Mouse (Mus musculus) kidney, embryonic 16.5 days (tissue): ENCODE results near the gene Pcdh7. TPM values are rescaled to one million over a fixed set of nuclear protein-coding genes. Genes with fewer than 3 reads are reported as not detected.

Experiments used
- ATAC-seq: fragments of 200-750 bp; cut with Nextera tagmentation; 2 replicates; pipeline ENCODE4 v1.8.0; 2017; ENCODE audit warnings: moderate TSS enrichment; ENCODE audit not compliant: low FRiP score, low TSS enrichment
- H3K27ac ChIP-seq: fragments of 300-500 bp; sonication (generic); 2 replicates; pipeline ENCODE4 v1.5.1; 2014; ENCODE audit warnings: low read length
- H3K27me3 ChIP-seq: fragments of 300-500 bp; sonication (generic); 2 replicates; pipeline ENCODE4 v1.6.1; 2014; ENCODE audit warnings: low read length, control low read depth, mixed read lengths; ENCODE audit not compliant: insufficient read depth
- H3K36me3 ChIP-seq: fragments of 300-500 bp; sonication (generic); 2 replicates; pipeline ENCODE4 v1.6.1; 2014; ENCODE audit warnings: low read length, control low read depth, mixed read lengths; ENCODE audit not compliant: insufficient read depth
- H3K4me1 ChIP-seq: fragments of 300-500 bp; sonication (generic); 2 replicates; pipeline ENCODE4 v1.6.1; 2014; ENCODE audit warnings: low read length, control low read depth, mixed read lengths; ENCODE audit not compliant: insufficient read depth
- H3K4me2 ChIP-seq: fragments of 300-500 bp; sonication (generic); replicated peaks from 2 replicates; pipeline ENCODE4 v1.6.1; 2014; ENCODE audit warnings: low read depth, low read length
- H3K4me3 ChIP-seq: fragments of 300-500 bp; sonication (generic); 2 replicates; pipeline ENCODE4 v1.5.1; 2014; ENCODE audit warnings: mild to moderate bottlenecking, low read length
- H3K9ac ChIP-seq: fragments of 300-500 bp; sonication (generic); replicated peaks from 2 replicates; pipeline ENCODE4 v1.6.1; 2014; ENCODE audit warnings: low read length
- H3K9me3 ChIP-seq: fragments of 300-500 bp; sonication (generic); 2 replicates; pipeline ENCODE4 v1.6.1; 2016; ENCODE audit warnings: low read length, control low read depth
- WGBS: fragments of 180-500 bp; shearing (Covaris S2); extraction: QIAGEN DNeasy Blood & Tissue Kit; methylation state at CpG from one replicate; pipeline ENCODE4 v1.1.7; 2014; 5-methylcytosine and 5-hydroxymethylcytosine counted together
- polyA plus RNA-seq: library from polyadenylated mRNA; unstranded; fragments of >200 nt; fragmentation: Nextera tagmentation; extraction: Ambion mirVana; gene quantifications from 2 replicates; pipeline ENCODE4 v1.2.1, GENCODE M21; 2015

The Pcdh7 gene
- polyA plus RNA-seq, 1 experiment from 2014 or later, result 4.1 TPM

- Histone ChIP-seq H3K4me3 (no peak overlapping the region), H3K4me2 (no peak overlapping the region), H3K9me3 (no peaks in the 10 kb centered on the region; the same call in 1 of the 2 replicates), H3K27ac (no peak overlapping the region), H3K9ac (no peak overlapping the region), H3K36me3 (no peaks in the 10 kb centered on the region), H3K4me1 (no peaks in the 10 kb centered on the region), H3K27me3 (no peaks in the 10 kb centered on the region)
- ATAC-seq, result no peak
- WGBS, result 26% methylated on average over 8 of the region's 8 CpGs
These were observed 308.0 kb downstream of the Pcdh7 start for GRCm38 (mm10) chr5:58025759-58026158.

GRCm38 (mm10) chr5:58039875-58040274, 322.1 kb downstream of the Pcdh7 start:
- Histone ChIP-seq H3K9me3 (no peaks in the 10 kb centered on the region), H3K27ac (no peak overlapping the region), H3K27me3 (no peaks in the 10 kb centered on the region), H3K4me2 (no peak overlapping the region), H3K9ac (no peak overlapping the region), H3K4me3 (no peak overlapping the region), H3K4me1 (no peaks in the 10 kb centered on the region), H3K36me3 (no peaks in the 10 kb centered on the region)
- ATAC-seq, result no peak
- 62% methylated on average over 3 of the region's 3 CpGs for WGBS

- Histone ChIP-seq H3K4me1 (no peaks in the 10 kb centered on the region), H3K27ac (no peak overlapping the region), H3K27me3 (no peaks in the 10 kb centered on the region), H3K9ac (no peak overlapping the region), H3K36me3 (no peaks in the 10 kb centered on the region), H3K4me2 (no peak overlapping the region), H3K9me3 (no peaks in the 10 kb centered on the region), H3K4me3 (no peak overlapping the region)
- 59% methylated on average over 4 of the region's 4 CpGs for WGBS
- no peak for ATAC-seq
These were observed 326.4 kb downstream of the Pcdh7 start for GRCm38 (mm10) chr5:58044216-58044615.

GRCm38 (mm10) chr5:58081054-58081453, 363.3 kb downstream of the Pcdh7 start:
- no peak overlapping the region for H3K4me2 ChIP-seq
- H3K4me3 ChIP-seq, result no peak overlapping the region
- no peak overlapping the region for H3K27ac ChIP-seq
- H3K9ac ChIP-seq, result no peak overlapping the region
- no peak for ATAC-seq
- H3K4me1 ChIP-seq, result no peaks in the 10 kb centered on the region
- no peaks in the 10 kb centered on the region for H3K36me3 ChIP-seq
- no peaks in the 10 kb centered on the region for H3K27me3 ChIP-seq
- 76% methylated on average over 4 of the region's 4 CpGs for WGBS
- H3K9me3 ChIP-seq, result no peaks in the 10 kb centered on the region

GRCm38 (mm10) chr5:58082230-58082629, 364.5 kb downstream of the Pcdh7 start:
- H3K27me3 ChIP-seq, result no peaks in the 10 kb centered on the region
- WGBS, result 85% methylated on average over 2 of the region's 2 CpGs
- no peak for ATAC-seq

GRCm38 (mm10) chr5:58083056-58083455, 365.3 kb downstream of the Pcdh7 start:
- H3K4me1 ChIP-seq, result no peaks in the 10 kb centered on the region
- H3K9me3 ChIP-seq, result no peaks in the 10 kb centered on the region
- H3K9ac ChIP-seq, result no peak overlapping the region
- no peak for ATAC-seq
- no peaks in the 10 kb centered on the region for H3K27me3 ChIP-seq
- no peaks in the 10 kb centered on the region for H3K36me3 ChIP-seq
- 86% methylated on average over 3 of the region's 3 CpGs for WGBS
- no peak overlapping the region for H3K4me2 ChIP-seq
- no peak overlapping the region for H3K4me3 ChIP-seq
- H3K27ac ChIP-seq, result no peak overlapping the region

More at GRCm38 (mm10) chr5:58082230-58082629, 364.5 kb downstream of the Pcdh7 start:
- no peak overlapping the region for H3K27ac ChIP-seq
- no peaks in the 10 kb centered on the region for H3K36me3 ChIP-seq
- H3K9me3 ChIP-seq, result no peaks in the 10 kb centered on the region
- H3K4me1 ChIP-seq, result no peaks in the 10 kb centered on the region
- no peak overlapping the region for H3K4me3 ChIP-seq
- H3K4me2 ChIP-seq, result no peak overlapping the region
- no peak overlapping the region for H3K9ac ChIP-seq

GRCm38 (mm10) chr5:58083972-58084371, 366.2 kb downstream of the Pcdh7 start:
- Histone ChIP-seq H3K36me3 (no peaks in the 10 kb centered on the region), H3K27me3 (no peaks in the 10 kb centered on the region), H3K9ac (no peak overlapping the region), H3K4me2 (no peak overlapping the region), H3K27ac (no peak overlapping the region), H3K9me3 (no peaks in the 10 kb centered on the region), H3K4me3 (no peak overlapping the region), H3K4me1 (no peaks in the 10 kb centered on the region)
- ATAC-seq, result no peak
- WGBS, result 81% methylated on average over 6 of the region's 6 CpGs

- Histone ChIP-seq H3K36me3 (no peaks in the 10 kb centered on the region), H3K27ac (no peak overlapping the region), H3K9me3 (no peaks in the 10 kb centered on the region), H3K9ac (no peak overlapping the region), H3K4me3 (no peak overlapping the region), H3K4me2 (no peak overlapping the region), H3K4me1 (no peaks in the 10 kb centered on the region), H3K27me3 (no peaks in the 10 kb centered on the region)
- ATAC-seq, result no peak
- 81% methylated on average over 4 of the region's 4 CpGs for WGBS
These were observed 391.0 kb downstream of the Pcdh7 start for GRCm38 (mm10) chr5:58108665-58109364.

- Histone ChIP-seq H3K27me3 (no peaks in the 10 kb centered on the region), H3K9me3 (no peaks in the 10 kb centered on the region), H3K4me1 (0 out of 2 replicates have a peak, but pooled peaks cover 3% of the 10 kb centered on the region), H3K4me3 (no peak overlapping the region), H3K4me2 (no peak overlapping the region), H3K27ac (no peak overlapping the region), H3K9ac (no peak overlapping the region), H3K36me3 (no peaks in the 10 kb centered on the region)
- WGBS, result 81% methylated on average over 3 of the region's 3 CpGs
- ATAC-seq, result no peak
These were observed 398.3 kb downstream of the Pcdh7 start for GRCm38 (mm10) chr5:58116096-58116495.

GRCm38 (mm10) chr5:58117896-58118295, 400.1 kb downstream of the Pcdh7 start:
- Histone ChIP-seq H3K27me3 (no peaks in the 10 kb centered on the region), H3K4me3 (no peak overlapping the region), H3K4me1 (0 out of 2 replicates have a peak, but pooled peaks cover 3% of the 10 kb centered on the region), H3K4me2 (no peak overlapping the region), H3K36me3 (no peaks in the 10 kb centered on the region), H3K9ac (no peak overlapping the region), H3K27ac (no peak overlapping the region), H3K9me3 (no peaks in the 10 kb centered on the region)
- 87% methylated on average over 3 of the region's 3 CpGs for WGBS
- ATAC-seq, result no peak
